Mouse (Mus musculus) induced T-regulatory cell, adult 2 months (primary cell): ENCODE measurements at regions not wholly inside any gene's neighbourhood (a gene's known extent, or its start where the extent isn't known, plus 50 kb on each side); places are given as distances from the start of the nearest gene placed in this dataset.

ENCODE experiments used
- DNase-seq: peaks from one replicate; pipeline ENCODE4 v3.0.0-alpha.2; 2012; ENCODE audit warnings: low read depth

- no peak for DNase-seq
Measured at GRCm38 (mm10) chr10:61034056-61034455, 55.1 kb upstream of the Pcbd1 start.

DNA sequence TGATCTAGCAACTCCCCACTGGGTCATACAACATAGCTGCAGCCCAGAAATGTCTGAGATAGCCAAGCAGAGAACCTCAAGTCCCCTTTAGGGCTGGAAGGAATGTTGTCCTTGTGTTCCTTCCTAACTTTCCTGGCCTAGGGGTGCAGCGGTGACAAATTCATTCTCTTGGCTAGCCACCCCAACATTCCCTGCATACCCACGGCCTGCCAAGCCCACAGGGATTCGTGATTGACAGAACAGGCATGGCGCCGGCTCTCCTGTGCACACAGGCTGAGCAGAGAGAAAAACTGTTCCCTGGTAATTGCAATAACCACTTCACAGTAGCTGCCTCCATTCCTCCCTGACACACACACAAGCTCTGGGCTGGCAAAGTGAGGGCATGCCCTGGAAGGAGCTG, 60.5 kb upstream of the Pcbd1 start:
- no peak for DNase-seq

GRCm38 (mm10) chr10:61027215-61027614, 61.9 kb upstream of the Pcbd1 start:
- no peak for DNase-seq

- DNase-seq = no peak
Measured at GRCm38 (mm10) chr10:61025061-61025460, 64.1 kb upstream of the Pcbd1 start.

DNA sequence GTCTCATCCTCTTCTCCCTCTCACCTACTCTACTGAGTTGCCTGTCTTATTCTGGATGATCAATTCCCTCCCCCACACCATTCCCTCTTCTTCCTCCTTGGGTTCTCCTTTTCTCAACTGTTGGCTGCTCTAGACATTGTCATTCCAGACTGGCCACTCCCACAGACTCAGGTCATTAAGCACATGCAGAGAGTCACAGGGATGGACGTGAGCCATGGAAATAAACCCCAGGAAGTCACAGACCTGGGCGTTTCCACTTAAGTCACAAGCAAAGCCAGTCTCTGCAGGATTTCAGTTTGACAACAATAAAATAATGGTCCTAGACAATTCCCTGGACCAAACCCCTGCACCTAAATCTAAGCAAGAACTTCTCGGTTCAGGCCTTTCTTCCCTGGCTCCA, 65.0 kb upstream of the Pcbd1 start:
- DNase-seq = no peak

DNA sequence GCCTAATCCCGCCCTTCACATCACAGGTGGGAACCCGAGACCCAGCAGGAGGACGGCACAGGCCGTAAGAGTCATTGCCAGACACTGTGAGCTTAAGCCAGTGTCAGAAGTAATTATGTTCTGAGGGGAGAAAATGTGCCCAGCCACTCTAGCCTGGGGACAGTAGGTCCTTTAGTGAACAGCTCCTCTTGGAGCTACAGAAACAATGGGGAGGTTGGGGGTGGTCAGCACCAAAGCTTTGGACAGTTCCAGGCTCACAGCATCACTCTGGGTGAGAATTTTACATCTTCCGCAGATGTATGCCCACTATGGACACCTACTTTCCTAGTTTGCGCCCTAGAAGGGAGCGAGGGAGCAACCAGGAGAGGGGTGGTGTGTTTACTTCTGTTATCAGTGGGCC, 65.7 kb upstream of the Pcbd1 start:
- DNase-seq = no peak

DNA sequence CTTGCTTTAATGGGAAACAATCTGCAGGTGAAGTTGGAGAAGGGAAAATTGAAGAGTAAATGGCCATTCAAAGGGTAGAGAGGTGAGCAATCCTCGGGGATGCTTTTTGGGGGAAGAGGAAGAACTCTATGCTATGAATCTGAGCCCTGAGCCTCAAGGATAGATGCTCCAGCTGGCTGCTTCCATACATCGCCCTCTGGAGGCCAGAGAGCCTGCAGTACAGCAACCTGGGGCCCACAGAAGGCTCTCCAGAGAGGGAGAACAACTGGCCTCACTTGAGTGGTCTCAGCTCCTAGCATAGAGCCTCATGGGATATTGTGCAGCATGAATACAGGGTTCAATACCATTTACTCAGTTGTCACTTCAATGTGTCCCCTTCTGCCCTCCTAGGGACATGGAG, 69.6 kb upstream of the Pcbd1 start:
- no peak for DNase-seq

GRCm38 (mm10) chr10:61012199-61012695, 76.9 kb upstream of the Pcbd1 start:
- DNase-seq = no peak

DNA sequence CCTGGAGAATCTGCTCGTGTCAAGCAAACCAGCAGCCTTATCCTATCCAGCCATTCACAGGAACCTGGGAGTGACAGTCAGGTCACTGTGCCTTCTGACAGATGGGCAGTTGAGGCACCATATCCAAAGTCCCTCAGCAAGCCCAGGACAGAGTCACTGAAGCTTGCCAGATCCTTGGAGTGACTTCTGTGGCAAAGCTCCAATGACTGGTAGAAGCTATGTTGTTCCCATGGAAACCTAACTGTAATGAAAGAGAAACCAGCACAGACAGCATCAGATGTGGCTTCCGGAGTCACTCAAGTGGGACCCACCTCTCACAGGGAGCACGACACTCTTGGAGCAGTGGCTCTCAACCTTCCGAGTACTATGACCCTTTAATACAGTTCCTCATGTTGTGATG, 78.4 kb upstream of the Pcbd1 start:
- DNase-seq = no peak

- DNase-seq = no peak
Measured at GRCm38 (mm10) chr10:61007403-61007802, 81.7 kb upstream of the Pcbd1 start.

DNA sequence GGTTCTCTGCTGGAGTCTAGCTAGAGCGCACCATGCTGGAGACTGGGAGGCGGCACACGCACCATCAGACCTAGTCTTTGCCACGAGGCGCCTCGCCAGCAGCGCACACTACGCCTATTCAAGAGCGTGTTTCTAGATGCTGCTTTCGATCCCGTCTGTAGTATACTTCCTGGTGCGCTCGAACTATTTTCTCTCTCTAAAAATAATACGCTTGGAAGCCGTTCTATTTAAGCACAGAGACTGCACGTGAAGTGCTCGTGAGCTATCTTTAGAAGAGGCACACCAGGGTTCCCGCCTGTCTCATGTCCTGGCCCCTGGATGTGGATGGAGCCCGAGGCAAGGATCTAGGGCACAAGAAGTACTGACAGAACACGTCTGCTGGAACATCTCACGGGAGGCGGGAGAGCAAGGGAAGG, 87.4 kb upstream of the Pcbd1 start:
- DNase-seq = no peak

DNA sequence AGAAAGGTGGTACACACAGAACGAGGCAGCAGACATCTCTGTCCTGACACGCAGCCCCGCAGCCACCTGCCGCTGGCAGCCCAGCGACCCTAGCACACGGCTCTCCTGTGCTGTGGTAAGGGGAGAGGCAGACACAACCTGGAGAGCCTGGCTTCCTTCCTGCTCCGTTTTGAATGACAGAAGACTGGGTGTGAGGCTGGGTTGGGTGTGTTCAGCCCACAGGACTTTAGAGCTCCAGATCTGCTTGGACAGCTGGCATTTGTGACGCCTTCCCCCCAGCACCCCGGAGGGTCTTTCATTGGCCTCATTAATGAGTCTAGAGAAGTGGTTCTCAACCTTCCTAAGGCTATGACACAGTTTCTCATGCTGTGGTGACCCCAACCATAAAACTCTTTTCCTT, 91.7 kb upstream of the Pcbd1 start:
- no peak for DNase-seq

DNA sequence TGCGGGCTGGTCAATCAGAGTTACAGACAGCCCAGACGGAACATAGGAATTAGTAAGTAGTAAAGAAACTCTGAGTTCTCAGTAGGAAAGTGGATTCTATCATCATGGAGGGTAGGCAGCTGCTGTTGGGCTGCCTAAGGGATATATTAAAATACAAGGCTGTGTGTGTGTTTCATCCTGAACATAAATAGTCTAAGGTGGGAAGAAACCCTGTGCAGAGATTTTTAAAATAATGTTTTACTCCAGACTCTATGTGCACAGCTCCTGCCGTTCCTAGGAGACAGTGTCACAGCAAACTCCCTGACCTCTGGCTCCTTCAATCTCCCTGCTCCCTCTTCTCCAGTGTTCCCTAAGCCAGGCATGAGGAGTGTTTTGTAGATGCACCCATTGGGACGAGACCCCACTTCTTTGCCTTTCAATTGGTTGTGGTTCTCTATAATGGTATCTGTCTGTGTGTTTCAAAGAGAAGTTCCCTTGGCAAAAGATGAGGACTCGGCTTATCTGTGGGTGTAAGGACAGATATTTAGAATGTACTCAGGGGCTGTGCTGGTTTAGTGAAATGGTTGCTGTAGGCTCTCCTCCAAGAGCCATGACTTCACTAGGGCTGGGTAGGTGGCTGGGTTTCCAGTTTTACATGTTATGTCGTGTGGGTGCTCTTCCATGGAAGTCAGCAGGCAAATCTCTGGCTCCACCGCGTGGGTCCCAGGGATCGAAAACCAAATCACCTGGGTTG, 93.1 kb upstream of the Pcbd1 start:
- DNase-seq = no peak

DNA sequence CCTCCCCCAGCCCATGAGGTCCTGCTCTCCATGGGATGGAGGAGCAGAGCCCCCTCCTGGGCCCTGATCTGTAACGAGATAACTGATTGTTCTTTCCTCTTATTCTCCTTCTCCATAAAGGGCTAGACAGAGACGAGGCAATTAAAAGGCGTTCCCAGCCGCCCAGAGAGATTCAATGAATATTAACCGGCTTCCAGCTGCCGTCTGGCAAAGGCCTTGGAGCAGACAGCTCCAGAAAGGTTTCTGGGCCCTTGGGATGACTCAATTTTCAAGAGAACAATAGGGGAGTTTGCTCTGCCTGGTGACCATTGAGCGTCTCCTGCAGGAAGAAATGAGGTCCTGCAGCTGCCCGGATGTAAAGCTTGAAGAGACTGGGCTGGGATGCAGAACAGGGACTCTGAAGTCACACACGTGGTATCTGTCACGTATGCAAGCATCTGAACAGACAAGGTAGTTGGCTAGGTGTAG, 104.0 kb upstream of the Pcbd1 start:
- no peak for DNase-seq

- no peak for DNase-seq
Measured at GRCm38 (mm10) chr10:60981770-60982169, 107.4 kb upstream of the Pcbd1 start.

DNA sequence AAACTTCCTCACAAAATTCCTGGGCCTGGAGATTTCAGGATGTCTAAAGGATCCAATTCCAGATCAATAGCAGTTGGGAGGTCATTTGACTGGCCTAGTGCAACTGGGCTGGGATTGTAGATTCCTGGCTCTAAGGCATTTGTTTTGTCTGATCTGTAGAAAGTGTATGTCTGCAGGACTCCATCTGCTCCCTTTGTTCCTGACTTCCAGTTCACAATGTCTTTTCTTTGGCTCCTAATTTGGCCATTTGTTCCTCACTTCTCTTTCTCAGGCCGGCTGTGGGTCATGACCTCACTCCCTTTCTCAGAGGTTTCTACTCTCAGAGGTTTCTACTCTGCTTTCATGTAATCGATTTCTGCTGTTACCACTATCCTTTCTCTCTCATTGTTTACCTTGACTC, 115.5 kb upstream of the Pcbd1 start:
- DNase-seq = no peak

GRCm38 (mm10) chr10:60964843-60965242, 124.3 kb upstream of the Pcbd1 start:
- DNase-seq = no peak

GRCm38 (mm10) chr10:60957820-60958233, 126.4 kb upstream of the Unc5b start:
- peak; percentile 3 for DNase-seq

DNA sequence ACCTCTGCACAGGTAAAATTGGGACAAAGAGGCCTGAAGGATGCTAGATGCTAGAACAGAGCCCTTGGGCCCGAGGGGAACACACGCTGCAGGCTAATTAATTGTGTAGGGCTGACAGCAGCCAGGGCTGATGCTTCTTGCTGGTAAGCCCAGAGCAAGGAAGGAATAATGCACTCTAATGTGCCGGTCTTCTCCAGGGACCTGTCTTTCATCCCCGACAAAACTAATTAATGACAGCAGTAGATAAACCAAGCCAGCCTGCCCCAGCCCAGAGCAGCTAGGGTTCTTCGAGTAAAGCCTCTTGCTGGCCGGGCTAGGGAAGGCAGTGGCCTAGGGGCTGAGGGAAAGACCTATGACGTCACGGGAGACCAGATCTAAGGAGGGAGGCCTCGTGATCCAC, 124.1 kb upstream of the Unc5b start:
- no peak for DNase-seq

DNA sequence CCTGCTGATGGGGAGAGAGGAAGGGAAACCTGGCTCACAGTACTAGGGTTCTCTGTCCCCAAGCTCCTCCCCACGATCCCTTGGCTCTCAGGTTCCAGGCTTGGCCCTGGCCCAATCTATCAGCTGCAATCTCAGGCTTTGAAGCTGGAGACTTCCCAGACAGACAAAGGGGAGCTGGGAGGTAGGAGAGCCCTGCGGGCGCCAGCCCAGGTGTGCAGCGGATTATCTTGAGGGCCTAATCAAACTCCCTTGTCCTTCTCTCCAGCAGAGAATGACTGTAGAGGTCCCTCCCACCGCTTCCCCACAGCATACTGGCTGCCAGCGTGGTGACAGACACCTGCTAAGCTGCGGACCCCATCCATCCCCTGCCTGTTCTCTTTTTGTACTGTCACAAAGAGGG, 121.1 kb upstream of the Unc5b start:
- no peak for DNase-seq

GRCm38 (mm10) chr10:60948983-60949677, 117.7 kb upstream of the Unc5b start:
- DNase-seq = no peak

DNA sequence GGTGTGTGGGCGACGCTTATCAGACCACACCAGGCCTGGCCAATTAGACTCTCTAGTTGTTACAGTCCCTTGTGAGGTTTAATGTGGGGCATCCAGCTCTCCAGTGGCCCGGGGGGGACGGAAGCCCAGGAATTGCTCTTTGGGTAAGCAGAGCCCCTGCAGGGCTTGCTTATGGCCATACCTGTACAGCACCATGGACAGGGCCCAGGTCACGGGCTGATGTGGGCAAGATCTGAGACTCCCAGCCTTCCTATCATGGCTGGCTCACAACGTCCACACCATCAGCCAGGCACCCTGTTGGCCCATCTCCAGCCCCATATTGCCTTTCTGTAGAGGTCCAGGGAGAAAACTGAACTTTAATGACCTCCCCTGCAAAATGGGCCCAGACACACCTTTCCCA, 111.7 kb upstream of the Unc5b start:
- no peak for DNase-seq

DNA sequence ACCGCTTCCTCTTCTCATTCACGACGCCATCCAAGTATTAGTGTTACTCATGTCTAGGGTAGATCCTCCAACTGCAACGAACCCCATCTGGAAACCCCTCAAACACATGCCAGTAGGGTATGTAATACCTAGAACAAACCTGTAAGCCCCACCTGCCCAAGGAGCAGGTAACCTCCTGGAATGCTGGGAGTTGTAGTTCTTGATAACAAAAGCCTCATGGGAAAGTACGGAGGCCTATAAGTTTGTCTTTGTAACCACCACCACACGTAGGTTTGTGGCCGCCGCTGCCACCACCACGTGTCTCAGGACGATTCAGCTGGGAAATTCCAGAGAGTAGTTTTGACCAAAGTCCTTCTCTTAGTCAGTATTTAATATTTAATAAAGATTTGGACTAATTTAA, 107.4 kb upstream of the Unc5b start:
- no peak for DNase-seq

DNA sequence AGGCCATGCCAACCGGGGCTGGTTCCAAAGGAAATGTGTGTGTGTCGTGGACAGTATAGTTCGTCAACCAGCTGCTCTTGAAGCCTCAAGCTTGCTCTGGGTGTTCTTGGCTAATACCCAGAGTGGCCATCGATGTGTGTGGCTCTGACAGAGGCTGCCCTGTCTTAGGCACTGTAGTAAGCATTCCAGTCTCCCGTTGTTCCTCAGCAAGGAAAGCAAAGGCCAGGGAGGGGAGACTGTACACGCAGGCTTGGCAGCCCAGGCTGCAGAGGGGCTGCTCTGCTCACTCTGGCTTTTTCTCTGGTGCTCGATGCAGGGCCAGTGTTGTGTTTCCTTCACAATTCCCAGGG, 106.1 kb upstream of the Unc5b start:
- no peak for DNase-seq
